Comparison of ENCODE assay signal across 15 mouse cellular contexts in the genomic region with DNA sequence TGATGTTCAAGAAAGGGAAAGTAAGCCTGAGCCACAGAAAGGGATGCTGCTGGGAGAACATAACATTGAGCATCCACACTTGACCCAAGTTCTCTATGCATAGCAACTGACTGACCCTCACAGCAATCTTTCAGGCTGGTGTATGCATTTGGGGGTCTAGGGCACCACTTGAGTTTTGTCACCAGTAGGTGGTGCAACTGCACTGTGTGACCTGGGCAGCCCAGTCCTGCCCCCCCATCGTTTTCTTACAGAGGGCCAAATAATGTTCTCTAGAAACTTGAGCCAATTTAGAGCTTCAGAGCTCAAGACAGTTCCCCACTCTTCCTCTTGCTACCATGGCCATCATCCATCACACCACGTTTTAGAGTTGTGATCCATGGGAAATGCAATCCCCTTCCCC. TPM values are rescaled to one million over a fixed set of nuclear protein-coding genes. Genes with fewer than 3 reads are reported as not detected.
DNase-seq lines count a peak whose midpoint lies in the region; ATAC-seq and TF ChIP-seq lines count a peak whose summit lies in the region.
"Had no signal": no experiment of that assay in that cellular context is flagged by ENCODE, and none has a peak within 500 bp of the region (broad histone marks: within the 10 kb centered on the region; RNA-seq: fewer than 3 reads in every experiment).

No protein-coding gene starts in this region.

- H3K36me3 ChIP-seq in forebrain, postnatal 0 days (ENCODE audit: insufficient read depth) = peaks cover 32% of the 10 kb centered on the region
- H3K36me3 ChIP-seq in forebrain, embryonic 16.5 days (ENCODE audit: control insufficient read depth, insufficient read depth) = peaks cover 14% of the 10 kb centered on the region

- TF ChIP-seq CTCF in forebrain, postnatal 0 days (IDR thresholded peaks at IDR 0.05; ENCODE audit: low read depth) = peak; percentile 46; the same call in 1 of the 2 replicates
- peak; percentile 66 for TF ChIP-seq CTCF in layer of hippocampus, adult 2 months (conservative IDR thresholded peaks at IDR 0.05)

- DNase-seq in forebrain, postnatal 0 days = no peak
- DNase-seq in layer of hippocampus, adult 2 months (ENCODE audit: low spot score in 2 of 2) = no peak
- DNase-seq in layer of hippocampus, postnatal 10 days (ENCODE audit: low spot score in 2 of 2) = no peak
- DNase-seq in NIH3T3 (ENCODE audit: low read depth) = peak; percentile 67
- DNase-seq in lung, postnatal 14 days = peak; percentile 51
- DNase-seq in B cell, adult 2 months = no peak
- DNase-seq in urinary bladder, postnatal 10 days (ENCODE audit: low spot score) = no peak

- no peak overlapping the region for H3K27ac ChIP-seq in forebrain, postnatal 0 days (ENCODE audit: low read depth, low read length)
- H3K27ac ChIP-seq in forebrain, embryonic 16.5 days (ENCODE audit: low read length) = no peak overlapping the region
- H3K27ac ChIP-seq in layer of hippocampus, adult 2 months = no peak overlapping the region
- H3K27ac ChIP-seq: embryonic facial prominence, embryonic 12.5 days; heart, embryonic 15.5 days; intestine, embryonic 15.5 days had no signal

- H3K27me3 ChIP-seq in forebrain, postnatal 0 days (ENCODE audit: insufficient read depth, low read length) = no peaks in the 10 kb centered on the region
- no peaks in the 10 kb centered on the region for H3K27me3 ChIP-seq in forebrain, embryonic 16.5 days (replicated peaks; ENCODE audit: control insufficient read depth, insufficient read depth, low read length)
- H3K27me3 ChIP-seq: embryonic facial prominence, embryonic 12.5 days; heart, embryonic 15.5 days; intestine, embryonic 15.5 days had no signal

- H3K9ac ChIP-seq in forebrain, postnatal 0 days = no peak overlapping the region
- no peak overlapping the region for H3K9ac ChIP-seq in forebrain, embryonic 16.5 days (replicated peaks; ENCODE audit: low read depth, low read length)
- H3K9ac ChIP-seq: embryonic facial prominence, embryonic 12.5 days; heart, embryonic 15.5 days; intestine, embryonic 15.5 days had no signal

- H3K9me3 ChIP-seq in forebrain, postnatal 0 days (ENCODE audit: low read length) = no peaks in the 10 kb centered on the region
- no peaks in the 10 kb centered on the region for H3K9me3 ChIP-seq in forebrain, embryonic 16.5 days (ENCODE audit: control insufficient read depth, low read length)
- H3K9me3 ChIP-seq: heart, embryonic 15.5 days; intestine, embryonic 15.5 days had no signal

- H3K4me2 ChIP-seq in forebrain, postnatal 0 days (ENCODE audit: low read depth) = no peak overlapping the region
- no peak overlapping the region for H3K4me2 ChIP-seq in forebrain, embryonic 16.5 days (ENCODE audit: low read length)
- H3K4me2 ChIP-seq: embryonic facial prominence, embryonic 12.5 days; heart, embryonic 15.5 days; intestine, embryonic 15.5 days had no signal

- H3K4me3 ChIP-seq in forebrain, postnatal 0 days (ENCODE audit: low read depth, low read length) = no peak overlapping the region
- no peak overlapping the region for H3K4me3 ChIP-seq in forebrain, embryonic 16.5 days (replicated peaks; ENCODE audit: low read length)
- no peak overlapping the region for H3K4me3 ChIP-seq in layer of hippocampus, adult 2 months
- H3K4me3 ChIP-seq: embryonic facial prominence, embryonic 12.5 days; heart, embryonic 15.5 days; intestine, embryonic 15.5 days had no signal

- WGBS in forebrain, postnatal 0 days = 36% methylated on average over 2 of the region's 2 CpGs
- WGBS in forebrain, embryonic 16.5 days = 28% methylated on average over 2 of the region's 2 CpGs

- H3K4me1 ChIP-seq in forebrain, postnatal 0 days (ENCODE audit: insufficient read depth) = no peaks in the 10 kb centered on the region
- H3K4me1 ChIP-seq in forebrain, embryonic 16.5 days (replicated peaks; ENCODE audit: control insufficient read depth, insufficient read depth, low read length) = no peaks in the 10 kb centered on the region
- H3K4me1 ChIP-seq: embryonic facial prominence, embryonic 12.5 days; heart, embryonic 15.5 days; intestine, embryonic 15.5 days had no signal

- ATAC-seq in forebrain, postnatal 0 days = no peak
- no peak for ATAC-seq in forebrain, embryonic 16.5 days
- ATAC-seq: intestine, embryonic 15.5 days had no signal

RNA-seq across cellular contexts. Expression of gene Dzip1l, which starts 42.3 kb away (rescaled TPM):
- 19.9 and 21.7 TPM in 2 replicates for total RNA-seq in forebrain, postnatal 0 days (2014; rRNA removed)
- polyA plus RNA-seq in forebrain, postnatal 0 days (2015; fragmentation: Nextera tagmentation; extraction: Ambion mirVana) = 5.8 and 8.9 TPM in 2 replicates
- polyA plus RNA-seq in forebrain, embryonic 16.5 days (2015; fragmentation: Nextera tagmentation; extraction: Ambion mirVana) = 12.2 and 13.3 TPM in 2 replicates
- 10 to 100 TPM; 24.1 to 24.4 TPM for total RNA-seq in layer of hippocampus, adult 2 months (2021)
- total RNA-seq in layer of hippocampus, postnatal 10 days (2021) = 10 to 100 TPM; 23.8 to 24.6 TPM
- total RNA-seq: megakaryocyte, adult 5-6 weeks had no signal

RNA-seq across cellular contexts. Expression of gene Cldn18, which starts 45.5 kb away (rescaled TPM):
- not detected in 2 replicates for total RNA-seq in forebrain, postnatal 0 days (2014; rRNA removed)
- not detected in 2 replicates for polyA plus RNA-seq in forebrain, postnatal 0 days (2015; fragmentation: Nextera tagmentation; extraction: Ambion mirVana)
- 0.20 TPM in 1 of 2 replicates, not detected in the other for polyA plus RNA-seq in forebrain, embryonic 16.5 days (2015; fragmentation: Nextera tagmentation; extraction: Ambion mirVana)
- not detected for total RNA-seq in layer of hippocampus, adult 2 months (2021)
- not detected for total RNA-seq in layer of hippocampus, postnatal 10 days (2021)
- total RNA-seq: left cerebral cortex, postnatal 36 days; megakaryocyte, adult 5-6 weeks had no signal
- polyA plus RNA-seq: embryonic facial prominence, embryonic 12.5 days; frontal cortex, adult 2 months; neural tube, embryonic 11.5 days had no signal

RNA-seq across cellular contexts. Expression of gene A4gnt, which starts 59.3 kb away (rescaled TPM):
- total RNA-seq in forebrain, postnatal 0 days (2014; rRNA removed) = 0.57 TPM in 1 of 2 replicates, not detected in the other
- polyA plus RNA-seq in forebrain, postnatal 0 days (2015; fragmentation: Nextera tagmentation; extraction: Ambion mirVana) = not detected in 2 replicates
- not detected in 2 replicates for polyA plus RNA-seq in forebrain, embryonic 16.5 days (2015; fragmentation: Nextera tagmentation; extraction: Ambion mirVana)
- under 1 TPM in 1 of 2 experiments, not detected in 1; 0.12 TPM for total RNA-seq in layer of hippocampus, adult 2 months (2021)
- not detected for total RNA-seq in layer of hippocampus, postnatal 10 days (2021)
- total RNA-seq: megakaryocyte, adult 5-6 weeks had no signal
- polyA plus RNA-seq: embryonic facial prominence, embryonic 12.5 days; heart, embryonic 15.5 days; neural tube, embryonic 11.5 days had no signal

Comparison
In these comparisons a context has a peak if more than half of its experiments do, and no peak if none do; other contexts are left out.
1. DNase-seq: peak in NIH3T3 (single experiment) and lung, postnatal 14 days (single experiment); none in forebrain, postnatal 0 days (single experiment), layer of hippocampus, adult 2 months (0 of 2), layer of hippocampus, postnatal 10 days (0 of 2), B cell, adult 2 months (0 of 2) and urinary bladder, postnatal 10 days (single experiment).